22 mouse cellular contexts compared by ENCODE assay signal in genomic region chr3:31160046-31160445, GRCm38 (mm10). TPM values are rescaled to one million over a fixed set of nuclear protein-coding genes. Genes with fewer than 3 reads are reported as not detected.
DNase-seq lines count a peak whose midpoint lies in the region; ATAC-seq and TF ChIP-seq lines count a peak whose summit lies in the region.
"Had no signal": no experiment of that assay in that cellular context is flagged by ENCODE, and none has a peak within 500 bp of the region (broad histone marks: within the 10 kb centered on the region; RNA-seq: fewer than 3 reads in every experiment).

No protein-coding gene starts in this region.

- no peak for TF ChIP-seq CTCF in kidney, postnatal 0 days (IDR thresholded peaks at IDR 0.05; ENCODE audit: low read depth)
- no peak for TF ChIP-seq CTCF in Patski (IDR thresholded peaks at IDR 0.05)

- no peaks in the 10 kb centered on the region for H3K9me3 ChIP-seq in kidney, postnatal 0 days (replicated peaks; ENCODE audit: low read length)
- no peaks in the 10 kb centered on the region for H3K9me3 ChIP-seq in embryonic facial prominence, embryonic 10.5 days
- no peaks in the 10 kb centered on the region for H3K9me3 ChIP-seq in embryonic facial prominence, embryonic 15.5 days (replicated peaks)
- H3K9me3 ChIP-seq: embryonic facial prominence, embryonic 12.5 days; forebrain, embryonic 13.5 days; forebrain, embryonic 15.5 days had no signal

- H3K36me3 ChIP-seq in kidney, postnatal 0 days (ENCODE audit: insufficient read depth, low read length), result no peaks in the 10 kb centered on the region
- no peaks in the 10 kb centered on the region for H3K36me3 ChIP-seq in embryonic facial prominence, embryonic 10.5 days (replicated peaks)
- no peaks in the 10 kb centered on the region for H3K36me3 ChIP-seq in embryonic facial prominence, embryonic 15.5 days
- H3K36me3 ChIP-seq: embryonic facial prominence, embryonic 12.5 days; forebrain, embryonic 15.5 days had no signal

- no peak overlapping the region for H3K4me3 ChIP-seq in kidney, postnatal 0 days (replicated peaks; ENCODE audit: low read depth, low read length)
- H3K4me3 ChIP-seq in embryonic facial prominence, embryonic 10.5 days, result no peak overlapping the region
- no peak overlapping the region for H3K4me3 ChIP-seq in embryonic facial prominence, embryonic 15.5 days (replicated peaks)
- H3K4me3 ChIP-seq: embryonic facial prominence, embryonic 12.5 days; forebrain, embryonic 13.5 days; forebrain, embryonic 15.5 days had no signal

- no peaks in the 10 kb centered on the region for H3K4me1 ChIP-seq in kidney, postnatal 0 days (replicated peaks; ENCODE audit: insufficient read depth, low read length)
- H3K4me1 ChIP-seq in embryonic facial prominence, embryonic 10.5 days, result peaks cover 33% of the 10 kb centered on the region
- peaks cover 21% of the 10 kb centered on the region for H3K4me1 ChIP-seq in embryonic facial prominence, embryonic 15.5 days
- H3K4me1 ChIP-seq: forebrain, embryonic 15.5 days had no signal

- H3K27ac ChIP-seq in kidney, postnatal 0 days, result no peak overlapping the region
- H3K27ac ChIP-seq in embryonic facial prominence, embryonic 10.5 days (replicated peaks), result 0 out of 2 replicates have a peak overlapping the region, but pooled peaks have one; percentile 24
- 0 out of 2 replicates have a peak overlapping the region, but pooled peaks have one; percentile 8 for H3K27ac ChIP-seq in embryonic facial prominence, embryonic 15.5 days (replicated peaks)
- H3K27ac ChIP-seq: embryonic facial prominence, embryonic 12.5 days; forebrain, embryonic 13.5 days; forebrain, embryonic 15.5 days had no signal

- WGBS in kidney, postnatal 0 days, result 56% methylated on average over 10 of the region's 10 CpGs
- WGBS in embryonic facial prominence, embryonic 10.5 days, result 85% methylated on average over 10 of the region's 10 CpGs
- 40% methylated on average over 10 of the region's 10 CpGs for WGBS in embryonic facial prominence, embryonic 15.5 days

- H3K9ac ChIP-seq in kidney, postnatal 0 days (ENCODE audit: low read depth, low read length), result no peak overlapping the region
- H3K9ac ChIP-seq in embryonic facial prominence, embryonic 15.5 days, result no peak overlapping the region
- H3K9ac ChIP-seq: embryonic facial prominence, embryonic 12.5 days; forebrain, embryonic 13.5 days; forebrain, embryonic 15.5 days; forebrain, postnatal 0 days had no signal

- no peaks in the 10 kb centered on the region for H3K27me3 ChIP-seq in kidney, postnatal 0 days (ENCODE audit: insufficient read depth, low read length)
- H3K27me3 ChIP-seq in Patski, result no peaks in the 10 kb centered on the region
- no peaks in the 10 kb centered on the region for H3K27me3 ChIP-seq in embryonic facial prominence, embryonic 10.5 days (replicated peaks; ENCODE audit: low read depth, poor library complexity, severe bottlenecking)
- no peaks in the 10 kb centered on the region for H3K27me3 ChIP-seq in embryonic facial prominence, embryonic 15.5 days
- H3K27me3 ChIP-seq: embryonic facial prominence, embryonic 12.5 days; forebrain, embryonic 13.5 days; forebrain, embryonic 15.5 days had no signal

- H3K4me2 ChIP-seq in kidney, postnatal 0 days (ENCODE audit: low read length), result no peak overlapping the region
- no peak overlapping the region for H3K4me2 ChIP-seq in embryonic facial prominence, embryonic 15.5 days (replicated peaks)
- H3K4me2 ChIP-seq: embryonic facial prominence, embryonic 12.5 days; forebrain, embryonic 13.5 days; forebrain, embryonic 15.5 days had no signal

- DNase-seq in kidney, postnatal 0 days (ENCODE audit: low spot score), result peak; percentile 29
- no peak for DNase-seq in kidney, adult 18-20 months
- DNase-seq in Patski (ENCODE audit: low read depth, low spot score), result peak; percentile 86
- no peak for DNase-seq in embryonic facial prominence, embryonic 10.5 days (ENCODE audit: low spot score)
- no peak for DNase-seq in heart, adult 9 months (ENCODE audit: low spot score in 2 of 2)
- DNase-seq in yolk sac, embryonic 10.5 days (ENCODE audit: low spot score), result no peak
- no peak for DNase-seq in adrenal gland, adult (ENCODE audit: inconsistent age in 2 of 2, low spot score in 1 of 2)
- DNase-seq: adrenal gland, adult 8-10 months; adrenal gland, postnatal 14 days; adrenal gland, postnatal 36 days; cerebellum, adult 11-12 months; cerebellum, adult 2 months; cerebellum, adult 9-10 months; cerebellum, postnatal 10 days; cerebellum, postnatal 25 days; embryo, embryonic 11 days; forebrain, postnatal 0 days had no signal

- POLR2A ChIA-PET in Patski (lab: Charles Lee), result interaction anchor here (1.0 kb wide), 1 partner anchor 78 kb away, joined by 3 read pairs; no protein-coding TSS in a partner anchor

- CTCF ChIA-PET in Patski (lab: Charles Lee), result interaction anchor here (0.8 to 3.1 kb wide), 5 partner anchors 9 to 118 kb away, joined by 3 to 16 read pairs (median 4); partner anchors contain the start of gene Cldn11

- ATAC-seq in kidney, postnatal 0 days (replicated peaks; ENCODE audit: low FRiP score, low read depth), result no peak
- ATAC-seq in Patski, result peak; percentile 95
- ATAC-seq in embryonic facial prominence, embryonic 15.5 days (ENCODE audit: insufficient number of reproducible peaks, low FRiP score, low TSS enrichment, low read depth), result no peak
- ATAC-seq: forebrain, embryonic 13.5 days; forebrain, embryonic 15.5 days; forebrain, postnatal 0 days had no signal

- in situ Hi-C loops in Patski (cut with MboI; ENCODE audit: low pct_unique_long_range_greater_than_20kb), result no loop called here

RNA-seq across cellular contexts. Expression of gene Cldn11, which starts 10.3 kb away (rescaled TPM):
- polyA plus RNA-seq in kidney, postnatal 0 days (2015; fragmentation: Nextera tagmentation; extraction: Ambion mirVana), result 61.6 and 67.6 TPM in 2 replicates
- polyA plus RNA-seq in Patski (2021), result not detected
- 11.2 and 19.4 TPM in 2 replicates for polyA plus RNA-seq in embryonic facial prominence, embryonic 10.5 days (2016; fragmentation: Nextera tagmentation; extraction: Ambion mirVana)
- 16.3 and 34.5 TPM in 2 replicates for polyA plus RNA-seq in embryonic facial prominence, embryonic 15.5 days (2015; fragmentation: Nextera tagmentation; extraction: Ambion mirVana)
- polyA plus RNA-seq: C2C12 had no signal

Comparison
In these comparisons a context has a peak if more than half of its experiments do, and no peak if none do; other contexts are left out.
1. DNase-seq: peak in kidney, postnatal 0 days (single experiment) and Patski (single experiment); none in kidney, adult 18-20 months (single experiment), embryonic facial prominence, embryonic 10.5 days (single experiment), heart, adult 9 months (0 of 2), yolk sac, embryonic 10.5 days (single experiment) and adrenal gland, adult (0 of 2).
2. RNA of gene Cldn11, which starts 10.3 kb away (polyA plus RNA-seq): 61.6 to 67.6 TPM in kidney, postnatal 0 days, 16.3 to 34.5 TPM in embryonic facial prominence, embryonic 15.5 days and 11.2 to 19.4 TPM in embryonic facial prominence, embryonic 10.5 days; not detected in Patski (single experiment); every median in the first group is over 10 times any median in the second.